Comparison of ENCODE assay signal across 15 mouse cellular contexts in the genomic region with DNA sequence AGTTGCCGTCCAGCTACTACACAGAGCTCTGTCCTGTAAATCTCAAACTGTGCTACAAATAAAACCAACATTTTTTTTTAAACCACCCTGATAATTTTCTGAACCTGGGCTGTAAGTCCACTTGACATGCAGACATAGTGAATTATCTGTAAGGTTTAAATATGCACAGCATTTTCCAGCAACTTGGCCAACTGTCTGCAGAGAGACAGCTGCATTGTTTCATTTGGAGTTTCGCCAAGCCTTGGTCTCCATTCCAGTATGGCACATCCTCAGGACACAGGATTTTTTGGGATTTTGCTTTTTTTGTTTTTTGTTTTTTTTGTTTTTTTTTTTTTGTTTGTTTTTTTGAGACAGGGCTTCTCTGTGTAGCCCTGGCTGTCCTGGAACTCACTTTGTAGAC. TPM values are rescaled to one million over a fixed set of nuclear protein-coding genes. Genes with fewer than 3 reads are reported as not detected.
DNase-seq lines count a peak whose midpoint lies in the region; ATAC-seq and TF ChIP-seq lines count a peak whose summit lies in the region.
"Had no signal": no experiment of that assay in that cellular context is flagged by ENCODE, and none has a peak within 500 bp of the region (broad histone marks: within the 10 kb centered on the region; RNA-seq: fewer than 3 reads in every experiment).

No protein-coding gene starts in this region.

- no peak for TF ChIP-seq POLR2A in myocyte (IDR thresholded peaks at IDR 0.05; ENCODE audit: insufficient read length, low read depth)

- 85% methylated on average over 2 of the region's 2 CpGs for WGBS in embryonic facial prominence, embryonic 14.5 days
- 93% methylated on average over 2 of the region's 2 CpGs for WGBS in embryonic facial prominence, embryonic 10.5 days

- H3K79me2 ChIP-seq in C2C12 (ENCODE audit: control insufficient read depth, insufficient read depth) (peaks cover 20% of the 10 kb centered on the region), myocyte (ENCODE audit: control insufficient read depth, insufficient read depth) (peaks cover 5% of the 10 kb centered on the region)

- no peak for TF ChIP-seq CTCF in left cerebral cortex, adult 2 months (IDR thresholded peaks at IDR 0.05)
- TF ChIP-seq CTCF in C2C12 (IDR thresholded peaks at IDR 0.05; ENCODE audit: control insufficient read depth, insufficient read depth, insufficient read length), result no peak

- H3K9ac ChIP-seq in embryonic facial prominence, embryonic 14.5 days (ENCODE audit: low read depth, low read length), result no peak overlapping the region
- H3K9ac ChIP-seq: forebrain, postnatal 0 days; heart, embryonic 12.5 days; intestine, embryonic 15.5 days had no signal

- H3K36me3 ChIP-seq in embryonic facial prominence, embryonic 14.5 days (ENCODE audit: control insufficient read depth, insufficient read depth, low read length), result no peaks in the 10 kb centered on the region
- H3K36me3 ChIP-seq in embryonic facial prominence, embryonic 10.5 days (replicated peaks), result peaks cover 7% of the 10 kb centered on the region
- H3K36me3 ChIP-seq in C2C12 (ENCODE audit: control insufficient read depth, insufficient read depth) (no peaks in the 10 kb centered on the region), myocyte (ENCODE audit: control insufficient read depth, insufficient read depth) (no peaks in the 10 kb centered on the region)
- H3K36me3 ChIP-seq: intestine, embryonic 15.5 days had no signal

- no peak for ATAC-seq in embryonic facial prominence, embryonic 14.5 days (ENCODE audit: low read depth)
- ATAC-seq in megakaryocyte progenitor cell, adult 5-6 weeks (replicated peaks; ENCODE audit: poor library complexity), result no peak
- ATAC-seq: forebrain, postnatal 0 days; intestine, embryonic 15.5 days had no signal

- intact Hi-C loops in left cerebral cortex, postnatal 4 days (cut with DNase I), result no loop called here
- intact Hi-C loops in left cerebral cortex, adult 2 months (cut with DNase I), result no loop called here

- peaks cover 8% of the 10 kb centered on the region for H3K79me3 ChIP-seq in C2C12 (ENCODE audit: low read depth)

- DNase-seq in embryonic facial prominence, embryonic 14.5 days (ENCODE audit: low spot score), result peak; percentile 51
- DNase-seq in embryonic facial prominence, embryonic 10.5 days (ENCODE audit: low spot score), result no peak
- DNase-seq in left cerebral cortex, postnatal 4 days, result peak; percentile 48
- DNase-seq in left cerebral cortex, adult 2 months (ENCODE audit: extremely low spot score in 1 of 2, low spot score in 2 of 2), result no peak
- DNase-seq: adrenal gland, adult 8-10 months; cerebellum, adult 18-20 months; cerebellum, adult 9-11 months; forebrain, postnatal 0 days; gastrocnemius, postnatal 25 days had no signal

- no peaks in the 10 kb centered on the region for H3K27me3 ChIP-seq in embryonic facial prominence, embryonic 14.5 days (replicated peaks; ENCODE audit: control insufficient read depth, insufficient read depth, low read length)
- no peaks in the 10 kb centered on the region for H3K27me3 ChIP-seq in embryonic facial prominence, embryonic 10.5 days (replicated peaks; ENCODE audit: low read depth, poor library complexity, severe bottlenecking)
- H3K27me3 ChIP-seq in C2C12 (ENCODE audit: control insufficient read depth, insufficient read depth, insufficient read length), result no peaks in the 10 kb centered on the region
- H3K27me3 ChIP-seq in myocyte (ENCODE audit: control insufficient read depth, insufficient read depth, insufficient read length), result no peaks in the 10 kb centered on the region
- H3K27me3 ChIP-seq: heart, embryonic 12.5 days; intestine, embryonic 15.5 days had no signal

- no peak overlapping the region for H3K4me2 ChIP-seq in embryonic facial prominence, embryonic 14.5 days (ENCODE audit: low read depth, low read length)
- peak overlapping the region; percentile 40 for H3K4me2 ChIP-seq in myocyte (ENCODE audit: low read depth)
- H3K4me2 ChIP-seq: heart, embryonic 12.5 days; intestine, embryonic 15.5 days had no signal

- H3K4me1 ChIP-seq in embryonic facial prominence, embryonic 14.5 days (ENCODE audit: control insufficient read depth, insufficient read depth, low read length), result no peaks in the 10 kb centered on the region
- peaks cover 23% of the 10 kb centered on the region for H3K4me1 ChIP-seq in embryonic facial prominence, embryonic 10.5 days

- H3ac ChIP-seq in C2C12 (ENCODE audit: control insufficient read depth, insufficient read length, low read depth) (no peak overlapping the region), myocyte (ENCODE audit: control insufficient read depth, insufficient read length) (no peak overlapping the region)

- H3K9me3 ChIP-seq in embryonic facial prominence, embryonic 14.5 days (ENCODE audit: control insufficient read depth, low read length), result no peaks in the 10 kb centered on the region
- no peaks in the 10 kb centered on the region for H3K9me3 ChIP-seq in embryonic facial prominence, embryonic 10.5 days
- H3K9me3 ChIP-seq: heart, embryonic 12.5 days; hindbrain, embryonic 10.5 days; intestine, embryonic 15.5 days had no signal

- H3K27ac ChIP-seq in embryonic facial prominence, embryonic 14.5 days (replicated peaks; ENCODE audit: low read depth, low read length), result no peak overlapping the region
- no peak overlapping the region for H3K27ac ChIP-seq in embryonic facial prominence, embryonic 10.5 days (replicated peaks)
- no peak overlapping the region for H3K27ac ChIP-seq in left cerebral cortex, adult 2 months
- H3K27ac ChIP-seq: hindbrain, embryonic 10.5 days; intestine, embryonic 15.5 days had no signal

- no peak overlapping the region for H3K4me3 ChIP-seq in embryonic facial prominence, embryonic 14.5 days (ENCODE audit: low read depth, low read length)
- no peak overlapping the region for H3K4me3 ChIP-seq in embryonic facial prominence, embryonic 10.5 days
- H3K4me3 ChIP-seq in left cerebral cortex, adult 2 months, result no peak overlapping the region
- H3K4me3 ChIP-seq in C2C12 (ENCODE audit: insufficient read depth, poor library complexity, severe bottlenecking), result no peak overlapping the region
- no peak overlapping the region for H3K4me3 ChIP-seq in myocyte
- H3K4me3 ChIP-seq: heart, embryonic 12.5 days; hindbrain, embryonic 10.5 days; intestine, embryonic 15.5 days had no signal

TF ChIP-seq in C2C12, 6 proteins besides CTCF, POLR2A, EP300 and RAD21 (continues in another document):
- no peak for TF ChIP-seq MYOG (IDR thresholded peaks at IDR 0.05; ENCODE audit: control insufficient read depth, extremely low read depth, insufficient read length)

TF ChIP-seq in myocyte, 11 proteins besides CTCF, POLR2A, EP300 and RAD21 (continues in another document):
- peak; percentile 61 to 83 (median 83) for TF ChIP-seq MYOD1 (IDR thresholded peaks at IDR 0.05; ENCODE audit: control insufficient read depth in 1 of 3, insufficient read length in 2 of 3, low read depth in 2 of 3)

RNA-seq across cellular contexts. Expression of gene Slc29a2, which starts 2.2 kb away (rescaled TPM):
- 4.0 and 4.1 TPM in 2 replicates for polyA plus RNA-seq in embryonic facial prominence, embryonic 14.5 days (2014; fragmentation: Nextera tagmentation; extraction: Ambion mirVana)
- 7.1 and 8.5 TPM in 2 replicates for polyA plus RNA-seq in embryonic facial prominence, embryonic 10.5 days (2016; fragmentation: Nextera tagmentation; extraction: Ambion mirVana)
- total RNA-seq in left cerebral cortex, postnatal 4 days (2021), result 10 to 100 TPM; 29.5 to 32.1 TPM
- 10 to 100 TPM; 16.6 to 16.7 TPM for total RNA-seq in left cerebral cortex, adult 2 months (2021)
- polyA plus RNA-seq in C2C12 (2012; fragmentation: generic; extraction: Trizol) (8.9 TPM), myocyte (2012; fragmentation: generic; extraction: Trizol) (8.7 TPM)
- total RNA-seq in megakaryocyte progenitor cell, adult 5-6 weeks (2015), result 3.6 and 5.2 TPM in 2 replicates
- 1.1 and 2.9 TPM in 2 replicates for total RNA-seq in megakaryocyte progenitor cell, adult 5-6 weeks (2017)

RNA-seq across cellular contexts. Expression of gene B4gat1, which starts 17.2 kb away (rescaled TPM):
- 42.9 and 51.5 TPM in 2 replicates for polyA plus RNA-seq in embryonic facial prominence, embryonic 14.5 days (2014; fragmentation: Nextera tagmentation; extraction: Ambion mirVana)
- 34.7 and 36.1 TPM in 2 replicates for polyA plus RNA-seq in embryonic facial prominence, embryonic 10.5 days (2016; fragmentation: Nextera tagmentation; extraction: Ambion mirVana)
- 10 to 100 TPM; 64.1 to 76.4 TPM for total RNA-seq in left cerebral cortex, postnatal 4 days (2021)
- 100 to 1,000 TPM; 109 to 131 TPM for total RNA-seq in left cerebral cortex, adult 2 months (2021)
- polyA plus RNA-seq in C2C12 (2012; fragmentation: generic; extraction: Trizol), result 28.1 TPM
- 46.7 TPM for polyA plus RNA-seq in myocyte (2012; fragmentation: generic; extraction: Trizol)
- total RNA-seq in megakaryocyte progenitor cell, adult 5-6 weeks (2015), result 0.99 TPM in 1 of 2 replicates, not detected in the other
- 0.75 TPM in 1 of 2 replicates, not detected in the other for total RNA-seq in megakaryocyte progenitor cell, adult 5-6 weeks (2017)

RNA-seq across cellular contexts. Expression of gene AC124502.3, which starts 17.3 kb away (rescaled TPM):
- 0.51 and 1.7 TPM in 2 replicates for polyA plus RNA-seq in embryonic facial prominence, embryonic 14.5 days (2014; fragmentation: Nextera tagmentation; extraction: Ambion mirVana)
- polyA plus RNA-seq in embryonic facial prominence, embryonic 10.5 days (2016; fragmentation: Nextera tagmentation; extraction: Ambion mirVana), result 3.1 and 4.2 TPM in 2 replicates
- 1 to 10 TPM; 5.3 to 5.5 TPM for total RNA-seq in left cerebral cortex, postnatal 4 days (2021)
- 1 to 10 TPM; 4.9 to 5.8 TPM for total RNA-seq in left cerebral cortex, adult 2 months (2021)
- polyA plus RNA-seq in C2C12 (2012; fragmentation: generic; extraction: Trizol) (1.5 TPM), myocyte (2012; fragmentation: generic; extraction: Trizol) (1.6 TPM)
- total RNA-seq in megakaryocyte progenitor cell, adult 5-6 weeks (2015), result 6.1 and 6.4 TPM in 2 replicates
- total RNA-seq in megakaryocyte progenitor cell, adult 5-6 weeks (2017), result 8.0 and 8.2 TPM in 2 replicates

RNA-seq across cellular contexts. Expression of gene Brms1, which starts 19.7 kb away (rescaled TPM):
- 35.0 and 38.7 TPM in 2 replicates for polyA plus RNA-seq in embryonic facial prominence, embryonic 14.5 days (2014; fragmentation: Nextera tagmentation; extraction: Ambion mirVana)
- polyA plus RNA-seq in embryonic facial prominence, embryonic 10.5 days (2016; fragmentation: Nextera tagmentation; extraction: Ambion mirVana), result 72.6 and 82.4 TPM in 2 replicates
- 10 to 100 TPM; 14.5 to 15.5 TPM for total RNA-seq in left cerebral cortex, postnatal 4 days (2021)
- total RNA-seq in left cerebral cortex, adult 2 months (2021), result 10 to 100 TPM; 26.9 to 28.8 TPM
- 55.3 TPM for polyA plus RNA-seq in C2C12 (2012; fragmentation: generic; extraction: Trizol)
- 45.8 TPM for polyA plus RNA-seq in myocyte (2012; fragmentation: generic; extraction: Trizol)
- total RNA-seq in megakaryocyte progenitor cell, adult 5-6 weeks (2015), result 12.8 and 19.7 TPM in 2 replicates
- total RNA-seq in megakaryocyte progenitor cell, adult 5-6 weeks (2017), result 36.6 and 39.8 TPM in 2 replicates

RNA-seq across cellular contexts. Expression of gene Rin1, which starts 28.9 kb away (rescaled TPM):
- 2.3 and 3.0 TPM in 2 replicates for polyA plus RNA-seq in embryonic facial prominence, embryonic 14.5 days (2014; fragmentation: Nextera tagmentation; extraction: Ambion mirVana)
- 2.4 and 3.2 TPM in 2 replicates for polyA plus RNA-seq in embryonic facial prominence, embryonic 10.5 days (2016; fragmentation: Nextera tagmentation; extraction: Ambion mirVana)
- 1 to 10 TPM; 3.9 to 7.1 TPM for total RNA-seq in left cerebral cortex, postnatal 4 days (2021)
- total RNA-seq in left cerebral cortex, adult 2 months (2021), result 10 to 100 TPM; 94.6 to 95.9 TPM
- 48.9 TPM for polyA plus RNA-seq in C2C12 (2012; fragmentation: generic; extraction: Trizol)
- polyA plus RNA-seq in myocyte (2012; fragmentation: generic; extraction: Trizol), result 63.9 TPM
- total RNA-seq in megakaryocyte progenitor cell, adult 5-6 weeks (2015), result 0.17 and 0.22 TPM in 2 replicates
- total RNA-seq in megakaryocyte progenitor cell, adult 5-6 weeks (2017), result 0.12 and 0.47 TPM in 2 replicates

Comparison
In these comparisons a context has a peak if more than half of its experiments do, and no peak if none do; other contexts are left out.
1. DNase-seq: peak in embryonic facial prominence, embryonic 14.5 days (single experiment) and left cerebral cortex, postnatal 4 days (single experiment); none in embryonic facial prominence, embryonic 10.5 days (single experiment) and left cerebral cortex, adult 2 months (0 of 2).